Mouse (Mus musculus): ENCODE measurements around the gene Fxyd6.

GRCm38 (mm10) chr9:45421209-45421608 is 51.2 kb downstream of the Fxyd6 start:
- TF ChIP-seq CTCF (IDR thresholded peaks at IDR 0.05; ENCODE audit: insufficient read depth, low read depth, low read length) (no peak), POLR2A (IDR thresholded peaks at IDR 0.05; ENCODE audit: insufficient read depth, low read depth, low read length) (no peak)

Data from olfactory bulb, adult 2 months (tissue).